Comparison of ENCODE assay signal across 8 mouse cellular contexts in the genomic region with DNA sequence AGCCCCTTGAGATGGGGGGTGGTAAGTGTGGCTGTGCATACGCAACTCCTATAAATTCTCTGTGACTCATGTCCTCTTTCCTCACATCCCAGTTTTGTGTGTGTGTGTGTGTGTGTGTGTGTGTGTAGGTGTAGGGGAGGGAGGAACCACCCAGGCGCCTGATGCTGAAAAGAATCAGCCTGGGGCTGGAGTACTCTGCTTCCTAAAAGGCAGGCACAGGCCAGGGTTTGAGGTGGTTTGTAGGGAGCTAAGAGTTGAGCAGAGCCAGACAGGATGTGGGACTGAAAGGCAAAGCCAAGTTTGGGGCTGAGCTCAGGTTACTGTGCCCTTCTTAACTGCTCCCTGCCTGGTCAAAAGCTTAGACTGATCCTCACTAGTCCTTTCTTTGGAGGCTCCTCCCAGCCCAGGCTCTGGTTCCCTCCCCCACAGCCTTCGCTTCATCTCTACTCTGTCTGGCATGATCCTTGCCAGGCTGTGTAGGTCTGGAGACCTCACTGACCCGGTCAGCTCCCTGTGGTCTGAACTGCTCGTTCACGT. TPM values are rescaled to one million over a fixed set of nuclear protein-coding genes. Genes with fewer than 3 reads are reported as not detected.
DNase-seq lines count a peak whose midpoint lies in the region; ATAC-seq and TF ChIP-seq lines count a peak whose summit lies in the region.
"Had no signal": no experiment of that assay in that cellular context is flagged by ENCODE, and none has a peak within 500 bp of the region (broad histone marks: within the 10 kb centered on the region; RNA-seq: fewer than 3 reads in every experiment).

No protein-coding gene starts in this region.

- TF ChIP-seq POLR2A in heart, adult 2 months (IDR thresholded peaks at IDR 0.05; ENCODE audit: insufficient read depth, low read depth, low read length): peak; percentile 41; the same call in 1 of the 2 replicates
- no peak for TF ChIP-seq POLR2A in kidney, adult 2 months (IDR thresholded peaks at IDR 0.05; ENCODE audit: low read depth, low read length)

- peak overlapping the region; percentile 80 for H3K9ac ChIP-seq in heart, adult 2 months (ENCODE audit: low read depth, low read length)
- peak overlapping the region; percentile 81 for H3K9ac ChIP-seq in lung, embryonic 16.5 days (ENCODE audit: low read length)
- peak overlapping the region; percentile 66 for H3K9ac ChIP-seq in stomach, embryonic 14.5 days (replicated peaks; ENCODE audit: low read depth, low read length)

- peak; percentile 9 for ATAC-seq in Patski
- ATAC-seq in lung, embryonic 16.5 days (ENCODE audit: low read depth): no peak
- no peak for ATAC-seq in stomach, embryonic 14.5 days (ENCODE audit: insufficient number of reproducible peaks, insufficient read depth, low FRiP score, low read depth)

- H3K9me3 ChIP-seq in lung, embryonic 16.5 days (ENCODE audit: control insufficient read depth, low read length): no peaks in the 10 kb centered on the region
- H3K9me3 ChIP-seq in stomach, embryonic 14.5 days (ENCODE audit: control insufficient read depth, low read depth, low read length): no peaks in the 10 kb centered on the region

- peak; percentile 68 for DNase-seq in Patski (ENCODE audit: low read depth, low spot score)
- peak; percentile 51 to 54 for DNase-seq in heart, adult 2 months
- peak; percentile 70 for DNase-seq in kidney, adult 2 months
- no peak for DNase-seq in urinary bladder, adult 18-20 months (ENCODE audit: low spot score in 2 of 2)

- no peaks in the 10 kb centered on the region for H3K27me3 ChIP-seq in C2C12 (ENCODE audit: control insufficient read depth, insufficient read depth, insufficient read length)
- H3K27me3 ChIP-seq in Patski: no peaks in the 10 kb centered on the region
- no peaks in the 10 kb centered on the region for H3K27me3 ChIP-seq in heart, adult 2 months (ENCODE audit: control insufficient read depth, insufficient read depth, low read length)
- no peaks in the 10 kb centered on the region for H3K27me3 ChIP-seq in kidney, adult 2 months (replicated peaks; ENCODE audit: control insufficient read depth, insufficient read depth, low read length)
- no peaks in the 10 kb centered on the region for H3K27me3 ChIP-seq in lung, embryonic 16.5 days (ENCODE audit: control insufficient read depth, insufficient read depth, low read depth, low read length)
- H3K27me3 ChIP-seq in stomach, embryonic 14.5 days (ENCODE audit: control insufficient read depth, insufficient read depth, low read length): no peaks in the 10 kb centered on the region

- in situ Hi-C loops in Patski (cut with MboI; ENCODE audit: low pct_unique_long_range_greater_than_20kb): no loop called here

- CTCF ChIA-PET in Patski (lab: Charles Lee): interaction anchor here (1.5 to 5.0 kb wide), 5 partner anchors 12 to 268 kb away, joined by 4 to 30 read pairs (median 8); partner anchors contain the start of gene Mov10

- POLR2A ChIA-PET in Patski (lab: Charles Lee): interaction anchor here (0.6 to 5.5 kb wide), 5 partner anchors 27 to 263 kb away, joined by 3 to 35 read pairs (median 3); partner anchors contain the start of genes Cttnbp2nl, Mov10 and Slc16a1

- H3K79me2 ChIP-seq in C2C12 (ENCODE audit: control insufficient read depth, insufficient read depth): peaks cover 48% of the 10 kb centered on the region
- H3K79me2 ChIP-seq in heart, adult 2 months (replicated peaks; ENCODE audit: control insufficient read depth, insufficient read depth, low read length): no peaks in the 10 kb centered on the region

- peak overlapping the region; percentile 97 for H3ac ChIP-seq in C2C12 (ENCODE audit: control insufficient read depth, insufficient read length, low read depth)

- no peak for TF ChIP-seq CTCF in C2C12 (IDR thresholded peaks at IDR 0.05; ENCODE audit: control insufficient read depth, insufficient read depth, insufficient read length)
- TF ChIP-seq CTCF in Patski (IDR thresholded peaks at IDR 0.05): no peak
- TF ChIP-seq CTCF in heart, adult 2 months (IDR thresholded peaks at IDR 0.05): no peak
- TF ChIP-seq CTCF in kidney, adult 2 months (conservative IDR thresholded peaks at IDR 0.05; ENCODE audit: insufficient read depth, insufficient read length, low read depth, low read length): no peak

- H3K27ac ChIP-seq in heart, adult 2 months: peak overlapping the region; percentile 96
- H3K27ac ChIP-seq in kidney, adult 2 months (ENCODE audit: insufficient read depth, low read depth, low read length): peak overlapping the region; percentile 48; the same call in 1 of the 2 replicates
- peak overlapping the region; percentile 31; the same call in 1 of the 2 replicates for H3K27ac ChIP-seq in lung, embryonic 16.5 days (ENCODE audit: low read length)
- H3K27ac ChIP-seq in stomach, embryonic 14.5 days (ENCODE audit: low read length): peak overlapping the region; percentile 84

- WGBS in heart, adult 2 months: 7% methylated on average over 6 of the region's 6 CpGs
- 25% methylated on average over 6 of the region's 6 CpGs for WGBS in kidney, adult 2 months
- WGBS in lung, embryonic 16.5 days: 14% methylated on average over 6 of the region's 6 CpGs
- 12% methylated on average over 6 of the region's 6 CpGs for WGBS in stomach, embryonic 14.5 days

- peaks cover 30% of the 10 kb centered on the region for H3K4me1 ChIP-seq in heart, adult 2 months (ENCODE audit: control insufficient read depth, insufficient read depth, low read length)
- peaks cover 20% of the 10 kb centered on the region; the same call in 1 of the 2 replicates for H3K4me1 ChIP-seq in kidney, adult 2 months (ENCODE audit: control insufficient read depth, insufficient read depth, low read length)
- H3K4me1 ChIP-seq in lung, embryonic 16.5 days (replicated peaks; ENCODE audit: control insufficient read depth, insufficient read depth, low read length): peaks cover 48% of the 10 kb centered on the region
- H3K4me1 ChIP-seq in stomach, embryonic 14.5 days (ENCODE audit: control insufficient read depth, insufficient read depth, low read length): peaks cover 52% of the 10 kb centered on the region

- 0 out of 2 replicates have a peak, but pooled peaks have one; percentile 32 for TF ChIP-seq EP300 in heart, adult 2 months (IDR thresholded peaks at IDR 0.05; ENCODE audit: insufficient read depth, low read depth, low read length)

- peak overlapping the region; percentile 64 for H3K4me2 ChIP-seq in lung, embryonic 16.5 days (ENCODE audit: low read depth, low read length)
- H3K4me2 ChIP-seq in stomach, embryonic 14.5 days (replicated peaks; ENCODE audit: low read depth, low read length): peak overlapping the region; percentile 89

- H3K79me3 ChIP-seq in C2C12 (ENCODE audit: low read depth): peaks cover 32% of the 10 kb centered on the region

- peaks cover 37% of the 10 kb centered on the region for H3K36me3 ChIP-seq in C2C12 (ENCODE audit: control insufficient read depth, insufficient read depth)
- H3K36me3 ChIP-seq in heart, adult 2 months (ENCODE audit: control insufficient read depth, insufficient read depth, low read length): peaks cover 12% of the 10 kb centered on the region
- H3K36me3 ChIP-seq in kidney, adult 2 months (ENCODE audit: control insufficient read depth, insufficient read depth, low read length): no peaks in the 10 kb centered on the region
- H3K36me3 ChIP-seq in lung, embryonic 16.5 days (ENCODE audit: control insufficient read depth, insufficient read depth, low read length): peaks cover 13% of the 10 kb centered on the region
- H3K36me3 ChIP-seq in stomach, embryonic 14.5 days (ENCODE audit: control insufficient read depth, insufficient read depth, low read length): peaks cover 21% of the 10 kb centered on the region

- peak overlapping the region; percentile 66 for H3K4me3 ChIP-seq in C2C12 (ENCODE audit: insufficient read depth, poor library complexity, severe bottlenecking)
- peak overlapping the region; percentile 79 for H3K4me3 ChIP-seq in heart, adult 2 months
- peak overlapping the region; percentile 66; the same call in 1 of the 2 replicates for H3K4me3 ChIP-seq in kidney, adult 2 months (ENCODE audit: insufficient read depth, low read depth, low read length)
- H3K4me3 ChIP-seq in lung, embryonic 16.5 days (ENCODE audit: low read length): peak overlapping the region; percentile 74
- peak overlapping the region; percentile 60 for H3K4me3 ChIP-seq in stomach, embryonic 14.5 days (ENCODE audit: low read depth, low read length)

- intact Hi-C loops in heart, adult 2 months (cut with DNase I): no loop called here

TF ChIP-seq in C2C12, 6 proteins besides CTCF, POLR2A, EP300 and RAD21 (continues in another document):
- TF ChIP-seq CEBPB (IDR thresholded peaks at IDR 0.05; ENCODE audit: low read depth) (peak; percentile 46), MYOG (IDR thresholded peaks at IDR 0.05; ENCODE audit: control insufficient read depth, extremely low read depth, insufficient read length) (no peak), MYOD1 (IDR thresholded peaks at IDR 0.05; ENCODE audit: control insufficient read depth, insufficient read length, low read depth) (no peak), USF1 (IDR thresholded peaks at IDR 0.05; ENCODE audit: low read depth) (no peak)

RNA-seq across cellular contexts. Expression of gene Rhoc, which starts 2.3 kb away (rescaled TPM):
- polyA plus RNA-seq in C2C12 (2012; fragmentation: generic; extraction: Trizol): 485 TPM
- 470 TPM for polyA plus RNA-seq in Patski (2021)
- total RNA-seq in heart, adult 2 months (2021): 10 to 100 TPM; 83.8 to 89.9 TPM
- polyA plus RNA-seq in heart, adult 2 months (2012; rRNA removed): 85.3 and 101 TPM in 2 replicates
- 75.7 and 87.2 TPM in 2 replicates for polyA plus RNA-seq in kidney, adult 2 months (2012; rRNA removed)
- 154 and 155 TPM in 2 replicates for polyA plus RNA-seq in lung, embryonic 16.5 days (2015; fragmentation: Nextera tagmentation; extraction: Ambion mirVana)
- polyA plus RNA-seq in stomach, embryonic 14.5 days (2014; fragmentation: Nextera tagmentation; extraction: Ambion mirVana): 163 and 170 TPM in 2 replicates

RNA-seq across cellular contexts. Expression of gene Fam19a3, which starts 8.8 kb away (rescaled TPM):
- not detected for polyA plus RNA-seq in C2C12 (2012; fragmentation: generic; extraction: Trizol)
- polyA plus RNA-seq in Patski (2021): 0.32 TPM
- 1 to 10 TPM; 1.2 to 1.4 TPM for total RNA-seq in heart, adult 2 months (2021)
- polyA plus RNA-seq in heart, adult 2 months (2012; rRNA removed): 2.4 and 3.4 TPM in 2 replicates
- polyA plus RNA-seq in kidney, adult 2 months (2012; rRNA removed): 0.35 and 0.45 TPM in 2 replicates
- 0.08 and 0.25 TPM in 2 replicates for polyA plus RNA-seq in lung, embryonic 16.5 days (2015; fragmentation: Nextera tagmentation; extraction: Ambion mirVana)
- not detected in 2 replicates for polyA plus RNA-seq in stomach, embryonic 14.5 days (2014; fragmentation: Nextera tagmentation; extraction: Ambion mirVana)
- total RNA-seq: common myeloid progenitor, adult 5-6 weeks had no signal

RNA-seq across cellular contexts. Expression of gene Ppm1j, which starts 9.6 kb away (rescaled TPM):
- polyA plus RNA-seq in C2C12 (2012; fragmentation: generic; extraction: Trizol) (0.08 TPM), Patski (2021) (23.8 TPM)
- 10 to 100 TPM; 17.5 to 20.1 TPM for total RNA-seq in heart, adult 2 months (2021)
- 42.4 and 47.6 TPM in 2 replicates for polyA plus RNA-seq in heart, adult 2 months (2012; rRNA removed)
- 3.4 and 4.0 TPM in 2 replicates for polyA plus RNA-seq in kidney, adult 2 months (2012; rRNA removed)
- polyA plus RNA-seq in lung, embryonic 16.5 days (2015; fragmentation: Nextera tagmentation; extraction: Ambion mirVana): 3.1 and 3.4 TPM in 2 replicates
- polyA plus RNA-seq in stomach, embryonic 14.5 days (2014; fragmentation: Nextera tagmentation; extraction: Ambion mirVana): 3.0 and 4.0 TPM in 2 replicates

RNA-seq across cellular contexts. Expression of gene Mov10, which starts 27.9 kb away (rescaled TPM):
- polyA plus RNA-seq in C2C12 (2012; fragmentation: generic; extraction: Trizol): 9.3 TPM
- polyA plus RNA-seq in Patski (2021): 43.9 TPM
- 1 to 10 TPM; 4.6 to 5.9 TPM for total RNA-seq in heart, adult 2 months (2021)
- polyA plus RNA-seq in heart, adult 2 months (2012; rRNA removed): 5.7 and 7.4 TPM in 2 replicates
- 14.1 and 14.2 TPM in 2 replicates for polyA plus RNA-seq in kidney, adult 2 months (2012; rRNA removed)
- 44.2 and 56.2 TPM in 2 replicates for polyA plus RNA-seq in lung, embryonic 16.5 days (2015; fragmentation: Nextera tagmentation; extraction: Ambion mirVana)
- 68.6 and 74.7 TPM in 2 replicates for polyA plus RNA-seq in stomach, embryonic 14.5 days (2014; fragmentation: Nextera tagmentation; extraction: Ambion mirVana)

Comparison
In these comparisons a context has a peak if more than half of its experiments do, and no peak if none do; other contexts are left out.
1. DNase-seq: peak in Patski (single experiment), heart, adult 2 months (2 of 2) and kidney, adult 2 months (single experiment); none in urinary bladder, adult 18-20 months (0 of 2).
2. H3K27ac ChIP-seq: peak in every context shown above with its lines; median percentile 96 in heart, adult 2 months; 84 in stomach, embryonic 14.5 days; 48 in kidney, adult 2 months; 31 in lung, embryonic 16.5 days.
3. Peak in every context shown above with its lines, with median percentiles within 50 percentile points of each other: H3K4me3 ChIP-seq and H3K9ac ChIP-seq.